Mouse (Mus musculus) brain, embryonic 14.5 days (tissue): ENCODE measurements around the gene Large1. TPM values are rescaled to one million over a fixed set of nuclear protein-coding genes. Genes with fewer than 3 reads are reported as not detected.
"Not testable (repeated sequence)": the region's sequence is repeated elsewhere in the genome, so short reads cannot be mapped to it uniquely, and the experiment has no call there.

Source experiments
- DNase-seq: peaks from one replicate; pipeline ENCODE4 v3.0.0-alpha.2; 2011; ENCODE audit warnings: low read depth
- CTCF ChIP-seq: fragments of 200-500 bp; IDR thresholded peaks from 2 replicates; pipeline ENCODE4 v1.5.1; 2012; ENCODE audit warnings: inconsistent platforms, mild to moderate bottlenecking, moderate library complexity, borderline replicate concordance; ENCODE audit not compliant: insufficient read depth, insufficient read length; ENCODE audit errors: extremely low read depth
- POLR2A ChIP-seq: fragments of 200-500 bp; IDR thresholded peaks from 2 replicates; pipeline ENCODE4 v1.6.1; 2012; ENCODE audit warnings: mild to moderate bottlenecking, inconsistent platforms, borderline replicate concordance; ENCODE audit not compliant: poor library complexity, insufficient read depth, insufficient read length, severe bottlenecking; ENCODE audit errors: extremely low read depth
- polyA plus RNA-seq: library from polyadenylated mRNA; depleted of rRNA; stranded (reverse); fragments of >200 nt; gene quantifications from 2 replicates; pipeline ENCODE4 v1.2.3, GENCODE M21; 2012

Large1 gene
- polyA plus RNA-seq, 1 experiment: 43.1 TPM

GRCm38 (mm10) chr8:72993831-72994230, 359.5 kb downstream of the Large1 start:
- DNase-seq: no peak
- TF ChIP-seq POLR2A: no peak
- no peak for TF ChIP-seq CTCF

DNA sequence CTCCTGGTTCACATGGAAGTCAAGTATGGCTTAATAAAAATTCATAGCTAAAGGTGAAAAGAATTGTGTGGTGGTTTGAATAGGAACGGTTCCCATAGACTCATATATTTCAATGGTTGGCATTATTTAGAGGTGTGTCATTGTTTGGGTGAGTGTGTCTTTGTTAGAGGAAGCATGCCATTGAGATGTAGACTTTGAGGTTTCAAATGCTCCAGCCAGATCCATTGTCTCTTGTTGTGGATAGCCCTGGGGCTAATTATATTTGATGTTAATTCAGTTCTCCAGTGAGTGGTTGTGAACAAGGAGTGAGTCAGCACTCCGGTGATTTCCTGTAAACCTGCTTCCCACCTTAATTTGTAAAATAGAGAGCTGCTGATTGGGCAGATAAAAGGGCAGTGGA, 362.9 kb downstream of the Large1 start:
- no peak for TF ChIP-seq POLR2A
- TF ChIP-seq CTCF: no peak
- DNase-seq: no peak

DNA sequence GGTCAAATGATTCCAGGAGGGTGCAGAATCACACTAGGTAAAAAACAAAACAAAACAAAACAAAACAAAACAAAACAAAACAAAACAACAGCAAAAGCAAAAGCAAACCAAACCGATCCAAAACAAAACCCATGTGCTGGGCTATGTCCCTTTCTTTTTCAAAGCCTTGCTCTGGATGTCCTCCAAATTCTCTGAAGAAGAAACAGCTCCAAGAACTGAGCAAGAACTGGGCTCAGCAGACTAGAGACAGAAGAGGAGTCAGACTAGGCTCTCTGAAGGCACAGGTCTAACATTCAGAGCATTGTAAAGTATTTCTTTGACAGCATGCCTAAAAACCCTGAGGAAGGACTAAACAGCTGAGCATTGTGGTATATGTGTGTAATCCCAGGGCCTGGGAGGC, 370.5 kb downstream of the Large1 start:
- no peak for DNase-seq
- TF ChIP-seq CTCF: no peak
- TF ChIP-seq POLR2A: no peak

- DNase-seq: peak; percentile 32
- TF ChIP-seq POLR2A (no peak), CTCF (no peak)
Observed at GRCm38 (mm10) chr8:72955074-72955473, 398.3 kb downstream of the Large1 start.

DNA sequence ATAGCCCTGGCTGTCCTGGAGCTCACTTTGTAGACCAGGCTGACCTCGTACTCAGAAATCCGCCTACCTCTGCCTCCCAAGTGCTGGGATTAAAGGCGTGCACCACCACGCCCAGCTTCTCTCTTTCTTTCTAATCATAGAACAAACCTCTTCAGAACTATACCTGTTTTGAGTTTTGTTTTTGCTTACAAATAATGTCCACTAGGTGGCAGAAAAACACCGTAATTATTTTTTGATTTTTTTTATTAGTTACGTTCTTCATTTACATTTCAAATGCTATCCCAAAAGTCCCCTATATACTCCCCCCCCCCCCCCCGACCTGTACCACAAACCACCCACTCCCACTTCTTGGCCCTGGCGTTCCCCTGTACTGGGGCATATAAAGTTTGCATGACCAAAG, 411.9 kb downstream of the Large1 start:
- DNase-seq: not testable (repeated sequence)

DNA sequence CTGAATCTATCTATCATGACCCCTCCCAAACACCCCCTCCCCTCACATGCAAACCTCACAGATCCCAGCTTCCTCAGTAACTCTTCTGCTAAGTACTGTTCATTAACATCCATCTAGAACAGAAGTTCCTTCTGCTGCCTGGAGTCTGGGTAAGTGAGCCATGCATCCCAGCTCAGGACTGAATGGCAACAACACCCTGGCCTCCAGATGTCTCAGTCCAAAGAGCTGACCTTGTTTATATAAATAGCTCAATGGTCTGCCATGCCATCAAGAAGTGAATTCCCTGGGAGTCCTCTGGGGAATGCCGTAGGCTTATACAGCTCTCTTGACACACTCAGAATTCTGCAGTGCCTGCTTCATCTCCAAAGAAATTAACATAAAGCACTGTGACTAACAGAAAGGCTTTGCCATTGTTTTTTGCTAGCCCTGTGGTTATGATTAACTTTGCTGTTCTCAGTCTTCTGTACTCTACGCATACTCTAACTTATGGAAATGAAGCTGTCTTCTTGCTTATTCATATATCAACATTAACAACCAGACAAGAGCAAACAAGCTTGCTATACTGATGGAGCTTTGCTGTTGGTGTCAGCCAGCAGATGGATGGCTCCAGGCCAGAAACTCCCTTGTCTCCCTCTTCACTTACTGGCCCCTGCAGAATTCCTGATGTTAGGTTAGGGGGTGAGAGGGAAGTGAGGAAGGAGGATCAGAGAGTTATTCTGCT, 434.0 kb downstream of the Large1 start:
- TF ChIP-seq POLR2A: no peak
- no peak for TF ChIP-seq CTCF
- peak; percentile 68 for DNase-seq

DNA sequence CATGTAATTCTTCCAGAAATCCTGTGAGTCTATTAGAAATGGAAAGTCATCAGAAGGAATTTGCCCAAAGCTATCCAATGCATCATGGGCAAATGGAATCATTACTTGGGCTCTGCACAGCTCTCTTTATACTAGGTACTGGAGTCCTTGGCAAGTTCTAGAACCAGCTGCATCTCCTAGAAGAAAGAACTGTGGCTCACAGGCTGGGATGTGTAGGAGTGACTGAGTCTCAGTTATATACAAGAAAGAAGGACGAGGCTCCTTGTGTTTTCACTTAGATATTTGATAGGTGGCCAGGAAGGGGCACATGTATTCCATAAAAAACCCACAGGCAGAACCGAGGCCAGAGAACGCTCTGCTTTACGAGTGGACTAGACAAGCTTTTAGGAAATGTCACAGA, 447.8 kb downstream of the Large1 start:
- TF ChIP-seq CTCF (no peak), POLR2A (no peak)
- no peak for DNase-seq

- peak; percentile 5 for DNase-seq
- TF ChIP-seq POLR2A (no peak), CTCF (no peak)
Observed at GRCm38 (mm10) chr8:72901591-72901990, 451.7 kb downstream of the Large1 start.

- no peak for TF ChIP-seq CTCF
- TF ChIP-seq POLR2A: no peak
Observed at GRCm38 (mm10) chr8:72899321-72899720, 454.0 kb downstream of the Large1 start.

GRCm38 (mm10) chr8:72883033-72883432, 470.3 kb downstream of the Large1 start:
- no peak for DNase-seq
- no peak for TF ChIP-seq CTCF
- TF ChIP-seq POLR2A: no peak

More at GRCm38 (mm10) chr8:72899321-72899720, 454.0 kb downstream of the Large1 start:
- no peak for DNase-seq

DNA sequence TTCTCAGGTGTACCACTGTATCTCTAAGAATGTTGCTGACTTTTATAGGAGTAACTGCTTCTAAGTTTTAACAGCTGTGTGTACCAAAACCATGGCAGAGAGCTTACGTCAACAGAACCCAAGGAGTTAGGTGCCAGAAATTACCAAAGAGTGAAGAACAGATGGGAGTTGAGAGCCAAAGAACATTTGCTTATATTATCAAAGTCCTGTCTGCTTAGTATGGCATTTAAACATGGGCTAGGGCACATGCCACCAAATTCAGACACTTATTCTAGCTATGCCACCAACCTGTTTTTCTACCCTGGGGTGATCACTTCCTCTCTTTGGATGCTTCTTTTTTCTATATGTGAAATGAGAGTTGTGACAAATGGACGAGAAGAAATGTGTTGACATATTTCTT, 479.9 kb downstream of the Large1 start:
- no peak for DNase-seq
- TF ChIP-seq POLR2A (no peak), CTCF (no peak)

GRCm38 (mm10) chr8:72846881-72847280, 506.5 kb downstream of the Large1 start:
- TF ChIP-seq POLR2A (no peak), CTCF (no peak)
- no peak for DNase-seq

- TF ChIP-seq POLR2A (no peak), CTCF (no peak)
- no peak for DNase-seq
Observed at GRCm38 (mm10) chr8:72835863-72836262, 517.5 kb downstream of the Large1 start.

GRCm38 (mm10) chr8:72833112-72833511, 520.2 kb downstream of the Large1 start:
- TF ChIP-seq CTCF (peak; percentile 29; the same call in 1 of the 2 replicates), POLR2A (no peak)
- no peak for DNase-seq
